Mouse (Mus musculus): ENCODE data around the gene Trim37. TPM values are rescaled to one million over a fixed set of nuclear protein-coding genes. Genes with fewer than 3 reads are reported as not detected.

Trim37 gene
- polyA plus RNA-seq, 1 experiment from 2014 or later = 7.7 TPM

GRCm38 (mm10) chr11:87238891-87239530 is 112.1 kb downstream of the Trim37 start:
- H3K27ac ChIP-seq (ENCODE audit: low read depth, low read length) = no peak overlapping the region
- no peaks in the 10 kb centered on the region for H3K36me3 ChIP-seq (ENCODE audit: control insufficient read depth, insufficient read depth)
- H3K9me3 ChIP-seq (ENCODE audit: control insufficient read depth) = no peaks in the 10 kb centered on the region
- ATAC-seq = no peak
- H3K4me2 ChIP-seq (replicated peaks; ENCODE audit: low read depth) = no peak overlapping the region
- TF ChIP-seq CTCF (IDR thresholded peaks at IDR 0.05; ENCODE audit: low read depth) = no peak
- no peak overlapping the region for H3K9ac ChIP-seq (ENCODE audit: low read depth, low read length)
- 86% methylated on average over 7 of the region's 7 CpGs for WGBS
- no peaks in the 10 kb centered on the region for H3K4me1 ChIP-seq (replicated peaks; ENCODE audit: control insufficient read depth, insufficient read depth, low read length)
- H3K27me3 ChIP-seq (replicated peaks; ENCODE audit: control insufficient read depth, insufficient read depth, low read length) = no peaks in the 10 kb centered on the region
- H3K4me3 ChIP-seq (ENCODE audit: low read depth, low read length) = no peak overlapping the region

GRCm38 (mm10) chr11:87240141-87240832 is 113.4 kb downstream of the Trim37 start:
- no peak for TF ChIP-seq CTCF (IDR thresholded peaks at IDR 0.05; ENCODE audit: low read depth)
- Histone ChIP-seq H3K9me3 (ENCODE audit: control insufficient read depth) (no peaks in the 10 kb centered on the region), H3K4me2 (replicated peaks; ENCODE audit: low read depth) (no peak overlapping the region), H3K9ac (ENCODE audit: low read depth, low read length) (no peak overlapping the region), H3K4me1 (replicated peaks; ENCODE audit: control insufficient read depth, insufficient read depth, low read length) (no peaks in the 10 kb centered on the region), H3K4me3 (ENCODE audit: low read depth, low read length) (no peak overlapping the region), H3K36me3 (ENCODE audit: control insufficient read depth, insufficient read depth) (no peaks in the 10 kb centered on the region), H3K27ac (ENCODE audit: low read depth, low read length) (no peak overlapping the region), H3K27me3 (replicated peaks; ENCODE audit: control insufficient read depth, insufficient read depth, low read length) (no peaks in the 10 kb centered on the region)
- no peak for ATAC-seq
- WGBS = 82% methylated on average over 15 of the region's 15 CpGs

- no peak for TF ChIP-seq CTCF (IDR thresholded peaks at IDR 0.05; ENCODE audit: low read depth)
- ATAC-seq = no peak
- 75% methylated on average over 4 of the region's 4 CpGs for WGBS
- Histone ChIP-seq H3K36me3 (ENCODE audit: control insufficient read depth, insufficient read depth) (no peaks in the 10 kb centered on the region), H3K27ac (ENCODE audit: low read depth, low read length) (no peak overlapping the region), H3K4me3 (ENCODE audit: low read depth, low read length) (no peak overlapping the region), H3K9me3 (ENCODE audit: control insufficient read depth) (no peaks in the 10 kb centered on the region), H3K4me1 (replicated peaks; ENCODE audit: control insufficient read depth, insufficient read depth, low read length) (no peaks in the 10 kb centered on the region), H3K9ac (ENCODE audit: low read depth, low read length) (no peak overlapping the region), H3K27me3 (replicated peaks; ENCODE audit: control insufficient read depth, insufficient read depth, low read length) (no peaks in the 10 kb centered on the region), H3K4me2 (replicated peaks; ENCODE audit: low read depth) (no peak overlapping the region)
These were observed 113.9 kb downstream of the Trim37 start for GRCm38 (mm10) chr11:87240833-87241215.

- H3K9me3 ChIP-seq (ENCODE audit: control insufficient read depth) = no peaks in the 10 kb centered on the region
- no peaks in the 10 kb centered on the region for H3K4me1 ChIP-seq (replicated peaks; ENCODE audit: control insufficient read depth, insufficient read depth, low read length)
- H3K27me3 ChIP-seq (replicated peaks; ENCODE audit: control insufficient read depth, insufficient read depth, low read length) = no peaks in the 10 kb centered on the region
- H3K4me2 ChIP-seq (replicated peaks; ENCODE audit: low read depth) = no peak overlapping the region
- H3K27ac ChIP-seq (ENCODE audit: low read depth, low read length) = no peak overlapping the region
- TF ChIP-seq CTCF (IDR thresholded peaks at IDR 0.05; ENCODE audit: low read depth) = peak; percentile 40
- 66% methylated on average over 7 of the region's 7 CpGs for WGBS
- no peaks in the 10 kb centered on the region for H3K36me3 ChIP-seq (ENCODE audit: control insufficient read depth, insufficient read depth)
- H3K4me3 ChIP-seq (ENCODE audit: low read depth, low read length) = no peak overlapping the region
- no peak overlapping the region for H3K9ac ChIP-seq (ENCODE audit: low read depth, low read length)
- ATAC-seq = no peak
These were observed 114.4 kb downstream of the Trim37 start for GRCm38 (mm10) chr11:87241256-87241655.

- no peak for ATAC-seq
- TF ChIP-seq CTCF (IDR thresholded peaks at IDR 0.05; ENCODE audit: low read depth) = no peak
These were observed 118.4 kb downstream of the Trim37 start for GRCm38 (mm10) chr11:87245171-87245840.

GRCm38 (mm10) chr11:87246107-87246651 is 119.3 kb downstream of the Trim37 start:
- H3K4me1 ChIP-seq (replicated peaks; ENCODE audit: control insufficient read depth, insufficient read depth, low read length) = no peaks in the 10 kb centered on the region
- no peaks in the 10 kb centered on the region for H3K9me3 ChIP-seq (ENCODE audit: control insufficient read depth)
- H3K27ac ChIP-seq (ENCODE audit: low read depth, low read length) = no peak overlapping the region
- no peaks in the 10 kb centered on the region for H3K27me3 ChIP-seq (replicated peaks; ENCODE audit: control insufficient read depth, insufficient read depth, low read length)
- H3K4me3 ChIP-seq (ENCODE audit: low read depth, low read length) = no peak overlapping the region
- H3K4me2 ChIP-seq (replicated peaks; ENCODE audit: low read depth) = no peak overlapping the region
- no peak overlapping the region for H3K9ac ChIP-seq (ENCODE audit: low read depth, low read length)
- no peak for ATAC-seq
- 62% methylated on average over 4 of the region's 4 CpGs for WGBS
- no peaks in the 10 kb centered on the region for H3K36me3 ChIP-seq (ENCODE audit: control insufficient read depth, insufficient read depth)
- no peak for TF ChIP-seq CTCF (IDR thresholded peaks at IDR 0.05; ENCODE audit: low read depth)

More at GRCm38 (mm10) chr11:87245171-87245840, 118.4 kb downstream of the Trim37 start:
- H3K4me2 ChIP-seq (replicated peaks; ENCODE audit: low read depth) = no peak overlapping the region
- H3K9ac ChIP-seq (ENCODE audit: low read depth, low read length) = no peak overlapping the region
- H3K36me3 ChIP-seq (ENCODE audit: control insufficient read depth, insufficient read depth) = no peaks in the 10 kb centered on the region
- no peaks in the 10 kb centered on the region for H3K27me3 ChIP-seq (replicated peaks; ENCODE audit: control insufficient read depth, insufficient read depth, low read length)
- H3K4me3 ChIP-seq (ENCODE audit: low read depth, low read length) = no peak overlapping the region
- H3K9me3 ChIP-seq (ENCODE audit: control insufficient read depth) = no peaks in the 10 kb centered on the region
- H3K27ac ChIP-seq (ENCODE audit: low read depth, low read length) = no peak overlapping the region
- 83% methylated on average over 9 of the region's 9 CpGs for WGBS
- H3K4me1 ChIP-seq (replicated peaks; ENCODE audit: control insufficient read depth, insufficient read depth, low read length) = no peaks in the 10 kb centered on the region
